Mouse (Mus musculus) heart, postnatal 0 days (tissue): ENCODE measurements around the gene Gm9913.

Source experiments
- CTCF ChIP-seq: IDR thresholded peaks from 2 replicates; pipeline ENCODE4 v1.5.1; 2016; ENCODE audit warnings: antibody characterized with exemption, control low read depth, low read depth
- EP300 ChIP-seq: IDR thresholded peaks from 2 replicates; pipeline ENCODE4 v1.6.1; 2016; ENCODE audit warnings: antibody characterized with exemption, low read depth

DNA sequence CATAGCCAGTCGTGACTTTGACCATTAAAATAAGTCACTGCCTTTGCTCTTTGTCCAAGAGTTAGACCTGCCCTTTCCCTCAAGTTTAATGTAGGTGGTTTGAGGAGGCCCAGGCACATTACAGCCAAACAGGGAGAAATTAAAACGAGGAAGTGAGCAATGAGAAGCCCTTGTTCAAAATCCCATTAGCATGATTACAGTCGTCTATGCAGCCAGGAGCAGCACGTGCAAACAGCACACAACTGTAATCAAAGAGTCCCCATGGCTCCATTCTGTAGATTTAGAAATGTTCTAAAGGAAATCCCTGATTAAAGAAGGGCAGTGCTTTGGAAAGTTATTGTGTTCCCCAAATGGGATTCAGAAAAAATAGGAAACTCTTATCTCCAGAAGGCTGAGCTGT lies 26.2 kb upstream of the Gm9913 start:
- TF ChIP-seq CTCF (no peak), EP300 (no peak)
